Mouse (Mus musculus): ENCODE data around the gene Ndufaf1. TPM values are rescaled to one million over a fixed set of nuclear protein-coding genes. Genes with fewer than 3 reads are reported as not detected.

Gene Ndufaf1
- polyA plus RNA-seq, 1 experiment from 2014 or later, result 39.2 TPM

- Histone ChIP-seq H3K36me3 (peaks cover 60% of the 10 kb centered on the region), H3K9me3 (no peaks in the 10 kb centered on the region), H3K27ac (replicated peaks) (no peak overlapping the region), H3K4me3 (no peak overlapping the region), H3K9ac (replicated peaks) (no peak overlapping the region), H3K4me2 (replicated peaks) (no peak overlapping the region), H3K27me3 (no peaks in the 10 kb centered on the region), H3K4me1 (no peaks in the 10 kb centered on the region)
- 96% methylated on average over 4 of the region's 4 CpGs for WGBS
- no peak for ATAC-seq (ENCODE audit: low FRiP score, low read depth)
These were observed 55.6 kb downstream of the Ndufaf1 start for GRCm38 (mm10) chr2:119607023-119607422.

Other genes with a start within 250 kb of the Ndufaf1 start
- gene Ino80, start 185.1 kb downstream of the Ndufaf1 start, polyA plus RNA-seq (2016; fragmentation: Nextera tagmentation; extraction: Ambion mirVana), result 4.5 and 5.1 TPM in 2 replicates
- 0.52 and 0.54 TPM in 2 replicates for gene Exd1, start 115.2 kb downstream of the Ndufaf1 start, polyA plus RNA-seq (2016; fragmentation: Nextera tagmentation; extraction: Ambion mirVana)
- 58.0 and 61.7 TPM in 2 replicates for gene Chp1, start 115.1 kb downstream of the Ndufaf1 start, polyA plus RNA-seq (2016; fragmentation: Nextera tagmentation; extraction: Ambion mirVana)
- 86.3 and 90.9 TPM in 2 replicates for gene Nusap1, start 44.5 kb downstream of the Ndufaf1 start, polyA plus RNA-seq (2016; fragmentation: Nextera tagmentation; extraction: Ambion mirVana)
- gene Oip5, start 44.4 kb downstream of the Ndufaf1 start, polyA plus RNA-seq (2016; fragmentation: Nextera tagmentation; extraction: Ambion mirVana), result 28.2 and 29.1 TPM in 2 replicates
- 68.4 and 78.0 TPM in 2 replicates for gene Rtf1, start 12.2 kb upstream of the Ndufaf1 start, polyA plus RNA-seq (2016; fragmentation: Nextera tagmentation; extraction: Ambion mirVana)
- 0.77 and 0.97 TPM in 2 replicates for gene Itpka, start 79.5 kb upstream of the Ndufaf1 start, polyA plus RNA-seq (2016; fragmentation: Nextera tagmentation; extraction: Ambion mirVana)
- gene Ltk, start 97.6 kb upstream of the Ndufaf1 start, polyA plus RNA-seq (2016; fragmentation: Nextera tagmentation; extraction: Ambion mirVana), result 0.26 and 0.50 TPM in 2 replicates
- 35.4 and 35.9 TPM in 2 replicates for gene Rpap1, start 124.7 kb upstream of the Ndufaf1 start, polyA plus RNA-seq (2016; fragmentation: Nextera tagmentation; extraction: Ambion mirVana)
- gene Tyro3, start 134.9 kb upstream of the Ndufaf1 start, polyA plus RNA-seq (2016; fragmentation: Nextera tagmentation; extraction: Ambion mirVana), result 25.7 and 29.2 TPM in 2 replicates
- 40.0 and 44.7 TPM in 2 replicates for gene Mga, start 234.4 kb upstream of the Ndufaf1 start, polyA plus RNA-seq (2016; fragmentation: Nextera tagmentation; extraction: Ambion mirVana)